Mouse (Mus musculus) liver, embryonic 15.5 days (tissue): ENCODE results near the gene Srp9. TPM values are rescaled to one million over a fixed set of nuclear protein-coding genes. Genes with fewer than 3 reads are reported as not detected.

Experiments used
- ATAC-seq: fragments of 200-750 bp; cut with Nextera tagmentation; 2 replicates; pipeline ENCODE4 v1.8.0; 2017; ENCODE audit warnings: moderate number of reproducible peaks, mild to moderate bottlenecking, moderate library complexity; ENCODE audit not compliant: insufficient read depth
- H3K27ac ChIP-seq: fragments of 300-500 bp; sonication (generic); replicated peaks from 2 replicates; pipeline ENCODE4 v1.5.1; 2015; ENCODE audit warnings: mild to moderate bottlenecking, inconsistent platforms
- H3K27me3 ChIP-seq: fragments of 300-500 bp; sonication (generic); 2 replicates; pipeline ENCODE4 v1.6.1; 2015; ENCODE audit warnings: mild to moderate bottlenecking, inconsistent platforms
- H3K36me3 ChIP-seq: fragments of 300-500 bp; sonication (generic); replicated peaks from 2 replicates; pipeline ENCODE4 v1.6.1; 2015; ENCODE audit warnings: moderate library complexity, mild to moderate bottlenecking, inconsistent platforms
- H3K4me1 ChIP-seq: fragments of 300-500 bp; sonication (generic); replicated peaks from 2 replicates; pipeline ENCODE4 v1.6.1; 2015; ENCODE audit warnings: inconsistent platforms
- H3K4me2 ChIP-seq: fragments of 300-500 bp; sonication (generic); 2 replicates; pipeline ENCODE4 v1.6.1; 2015; ENCODE audit warnings: moderate library complexity, mild to moderate bottlenecking, inconsistent platforms
- H3K4me3 ChIP-seq: fragments of 300-500 bp; sonication (generic); replicated peaks from 2 replicates; pipeline ENCODE4 v1.5.1; 2015; ENCODE audit warnings: mild to moderate bottlenecking, inconsistent platforms
- H3K9ac ChIP-seq: fragments of 300-500 bp; sonication (generic); 2 replicates; pipeline ENCODE4 v1.6.1; 2015; ENCODE audit warnings: moderate library complexity, mild to moderate bottlenecking, inconsistent platforms
- H3K9me3 ChIP-seq: fragments of 300-500 bp; sonication (generic); replicated peaks from 2 replicates; pipeline ENCODE4 v1.6.1; 2016; ENCODE audit warnings: inconsistent platforms
- WGBS: fragments of 180-500 bp; shearing (Covaris S2); methylation state at CpG from one replicate; pipeline ENCODE4 v1.1.7; 2015; ENCODE audit warnings: mixed read lengths; ENCODE audit not compliant: insufficient replicate concordance; 5-methylcytosine and 5-hydroxymethylcytosine counted together
- polyA plus RNA-seq: library from polyadenylated mRNA; unstranded; fragments of >200 nt; fragmentation: Nextera tagmentation; extraction: Ambion mirVana; gene quantifications from 2 replicates; pipeline ENCODE4 v1.2.1, GENCODE M21; 2015

Gene Srp9
- 60.3 and 75.7 TPM in 2 replicates for polyA plus RNA-seq

GRCm38 (mm10) chr1:182124506-182124905 is at the start of gene Srp9:
Gene Srp9 (plus strand): TSS chr1:182124737.
- peaks cover 15% of the 10 kb centered on the region for H3K36me3 ChIP-seq
- H3K9me3 ChIP-seq, result no peaks in the 10 kb centered on the region
- H3K4me2 ChIP-seq, result peak within 1 kb of the TSS; percentile 75
- H3K9ac ChIP-seq, result peak within 1 kb of the TSS; percentile 85
- H3K4me3 ChIP-seq, result peak within 1 kb of the TSS; percentile 96
- peak; percentile 99 for ATAC-seq
- WGBS, result under 1% methylated on average over 37 of the region's 37 CpGs
- peaks cover 21% of the 10 kb centered on the region for H3K4me1 ChIP-seq
- H3K27ac ChIP-seq, result peak within 1 kb of the TSS; percentile 85
- H3K27me3 ChIP-seq, result no peaks in the 10 kb centered on the region

GRCm38 (mm10) chr1:182081744-182082419 is 42.7 kb upstream of the Srp9 start:
- no peak overlapping the region for H3K27ac ChIP-seq
- WGBS, result 11% methylated on average over 16 of the region's 16 CpGs
- no peak for ATAC-seq
- H3K4me2 ChIP-seq, result peak overlapping the region; percentile 3; the same call in 1 of the 2 replicates
- peaks cover 11% of the 10 kb centered on the region for H3K4me1 ChIP-seq
- H3K4me3 ChIP-seq, result no peak overlapping the region
- no peak overlapping the region for H3K9ac ChIP-seq
- no peaks in the 10 kb centered on the region for H3K36me3 ChIP-seq
- H3K9me3 ChIP-seq, result no peaks in the 10 kb centered on the region
- H3K27me3 ChIP-seq, result no peaks in the 10 kb centered on the region

GRCm38 (mm10) chr1:182083459-182083858 is 41.1 kb upstream of the Srp9 start:
- ATAC-seq, result no peak
- no peaks in the 10 kb centered on the region for H3K27me3 ChIP-seq
- no peaks in the 10 kb centered on the region for H3K9me3 ChIP-seq
- no peak overlapping the region for H3K9ac ChIP-seq
- H3K36me3 ChIP-seq, result no peaks in the 10 kb centered on the region
- WGBS, result 60% methylated on average over 4 of the region's 4 CpGs
- no peak overlapping the region for H3K4me2 ChIP-seq
- no peak overlapping the region for H3K4me3 ChIP-seq
- H3K4me1 ChIP-seq, result peaks cover 11% of the 10 kb centered on the region
- no peak overlapping the region for H3K27ac ChIP-seq

DNA sequence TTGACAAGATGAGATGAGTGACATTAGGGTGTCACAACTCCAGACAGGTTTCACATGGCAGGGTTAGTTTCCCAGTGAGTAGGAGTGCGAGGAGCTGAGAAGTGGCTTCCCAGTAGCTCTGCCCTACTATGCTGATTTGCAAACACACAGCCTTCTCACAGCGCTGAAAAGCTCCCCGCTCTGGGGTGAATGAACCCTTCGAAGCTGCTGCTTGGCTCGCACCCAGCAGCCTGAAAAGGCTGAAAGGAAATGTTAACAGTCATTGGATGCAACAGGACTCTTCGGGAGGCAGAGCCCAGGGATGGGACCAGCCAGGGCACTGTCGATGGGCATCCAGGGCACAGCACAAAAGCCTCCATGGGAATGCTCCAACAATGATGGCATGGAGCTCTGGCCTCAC is 37.8 kb upstream of the Srp9 start:
- H3K9ac ChIP-seq, result no peak overlapping the region

DNA sequence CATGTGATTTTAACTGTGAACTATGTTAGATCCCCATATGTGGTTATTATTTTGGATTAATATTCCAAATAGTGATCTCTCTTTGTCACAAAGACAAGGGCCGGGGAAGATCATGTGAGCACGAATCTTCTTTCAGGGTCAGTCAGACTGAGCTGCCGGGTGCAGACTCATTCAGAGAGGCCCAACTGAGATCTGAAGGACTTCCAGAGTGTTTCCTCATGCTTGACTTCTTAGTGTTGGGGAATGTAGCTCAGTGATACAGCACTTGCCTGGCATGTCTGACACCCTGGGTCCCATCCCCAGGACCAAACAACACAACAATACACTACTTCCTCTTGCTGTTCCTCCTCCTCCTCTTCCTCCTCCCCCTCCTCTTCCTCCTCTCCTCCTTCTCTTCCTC is 37.2 kb upstream of the Srp9 start:
- Histone ChIP-seq H3K27me3 (no peaks in the 10 kb centered on the region), H3K4me1 (peaks cover 6% of the 10 kb centered on the region), H3K36me3 (no peaks in the 10 kb centered on the region), H3K4me3 (no peak overlapping the region), H3K9me3 (no peaks in the 10 kb centered on the region), H3K27ac (no peak overlapping the region), H3K4me2 (no peak overlapping the region), H3K9ac (no peak overlapping the region)
- no peak for ATAC-seq
- 63% methylated on average over 3 of the region's 3 CpGs for WGBS

More for the DNA sequence above, 37.8 kb upstream of the Srp9 start:
- no peak overlapping the region for H3K4me2 ChIP-seq
- peaks cover 12% of the 10 kb centered on the region for H3K4me1 ChIP-seq
- H3K9me3 ChIP-seq, result no peaks in the 10 kb centered on the region
- H3K27ac ChIP-seq, result no peak overlapping the region
- H3K4me3 ChIP-seq, result no peak overlapping the region
- 49% methylated on average over 7 of the region's 7 CpGs for WGBS
- no peak for ATAC-seq
- H3K36me3 ChIP-seq, result no peaks in the 10 kb centered on the region
- H3K27me3 ChIP-seq, result no peaks in the 10 kb centered on the region

- H3K4me2 ChIP-seq, result no peak overlapping the region
- H3K36me3 ChIP-seq, result no peaks in the 10 kb centered on the region
- H3K27me3 ChIP-seq, result no peaks in the 10 kb centered on the region
- H3K9me3 ChIP-seq, result no peaks in the 10 kb centered on the region
- peaks cover 4% of the 10 kb centered on the region; the same call in 1 of the 2 replicates for H3K4me1 ChIP-seq
- no peak overlapping the region for H3K4me3 ChIP-seq
- H3K27ac ChIP-seq, result no peak overlapping the region
- WGBS, result 60% methylated on average over 14 of the region's 14 CpGs
- H3K9ac ChIP-seq, result no peak overlapping the region
- ATAC-seq, result no peak
Measured at GRCm38 (mm10) chr1:182087753-182088633, 36.5 kb upstream of the Srp9 start.

GRCm38 (mm10) chr1:182088844-182089418 is 35.6 kb upstream of the Srp9 start:
- Histone ChIP-seq H3K36me3 (no peaks in the 10 kb centered on the region), H3K4me1 (peaks cover 4% of the 10 kb centered on the region; the same call in 1 of the 2 replicates), H3K4me2 (no peak overlapping the region), H3K9ac (no peak overlapping the region), H3K4me3 (no peak overlapping the region), H3K27me3 (no peaks in the 10 kb centered on the region), H3K27ac (no peak overlapping the region), H3K9me3 (no peaks in the 10 kb centered on the region)
- 63% methylated on average over 14 of the region's 14 CpGs for WGBS
- ATAC-seq, result no peak

DNA sequence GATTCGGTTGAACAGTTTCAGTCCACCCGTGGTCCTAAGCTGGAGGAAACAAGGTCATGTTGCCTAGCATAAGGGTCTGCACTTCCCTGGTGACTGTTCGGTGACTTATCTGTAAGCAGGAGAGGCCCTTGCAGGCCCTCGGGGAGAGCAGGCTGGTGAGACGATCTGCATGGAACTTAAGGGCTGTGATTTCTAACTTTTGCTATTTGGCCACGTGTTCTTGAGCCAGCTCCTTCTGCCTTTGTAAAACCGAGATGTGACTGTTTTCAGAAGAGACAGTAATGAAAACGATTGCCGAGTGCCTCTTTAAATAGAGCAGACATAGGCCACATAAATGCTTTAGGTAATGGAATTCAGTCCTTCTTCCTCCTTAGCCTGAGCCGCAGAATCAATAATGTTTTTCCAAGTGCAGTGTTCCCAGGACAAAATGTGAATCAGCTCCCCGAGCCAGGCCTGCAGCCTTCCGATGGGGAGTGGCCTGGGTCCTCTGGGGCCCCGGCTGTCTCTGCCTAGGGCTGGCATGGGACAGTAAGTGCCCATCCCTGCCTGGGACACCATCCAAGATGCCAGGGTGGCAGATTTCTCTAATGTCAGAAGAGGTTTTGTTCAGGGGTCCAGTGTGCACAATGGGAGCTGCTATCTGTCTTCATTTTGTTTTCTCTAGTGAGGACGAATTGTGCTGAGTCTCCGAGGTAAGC is 34.8 kb upstream of the Srp9 start:
- Histone ChIP-seq H3K27me3 (no peaks in the 10 kb centered on the region), H3K36me3 (no peaks in the 10 kb centered on the region), H3K4me1 (peaks cover 4% of the 10 kb centered on the region; the same call in 1 of the 2 replicates), H3K27ac (no peak overlapping the region), H3K4me3 (no peak overlapping the region), H3K4me2 (no peak overlapping the region), H3K9me3 (no peaks in the 10 kb centered on the region), H3K9ac (no peak overlapping the region)
- ATAC-seq, result no peak
- WGBS, result 50% methylated on average over 15 of the region's 15 CpGs

DNA sequence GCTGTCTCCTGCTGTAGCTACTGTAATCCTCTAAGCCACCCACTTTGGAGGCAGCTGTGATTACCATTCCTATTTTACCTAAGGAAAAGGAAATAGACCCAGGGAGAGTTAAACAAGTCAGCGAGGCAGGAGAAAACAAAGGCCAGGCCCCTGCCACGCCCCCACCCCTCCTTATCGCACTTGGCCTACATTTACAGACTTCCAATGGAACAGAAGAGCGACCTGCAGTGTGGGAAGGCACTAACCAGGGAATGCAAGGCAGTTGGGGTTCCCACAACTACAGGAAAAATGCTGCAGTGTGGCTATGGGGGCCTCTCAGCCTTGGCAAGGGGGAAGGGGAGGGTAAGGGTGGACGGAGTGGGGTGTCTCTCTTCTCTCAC is 34.2 kb upstream of the Srp9 start:
- Histone ChIP-seq H3K27ac (no peak overlapping the region), H3K36me3 (no peaks in the 10 kb centered on the region), H3K9ac (no peak overlapping the region), H3K4me3 (no peak overlapping the region), H3K9me3 (no peaks in the 10 kb centered on the region), H3K4me1 (peaks cover 7% of the 10 kb centered on the region; the same call in 1 of the 2 replicates), H3K27me3 (no peaks in the 10 kb centered on the region), H3K4me2 (no peak overlapping the region)
- ATAC-seq, result no peak
- 38% methylated on average over 5 of the region's 5 CpGs for WGBS

- peaks cover 7% of the 10 kb centered on the region; the same call in 1 of the 2 replicates for H3K4me1 ChIP-seq
- H3K4me2 ChIP-seq, result no peak overlapping the region
- no peak overlapping the region for H3K27ac ChIP-seq
- no peaks in the 10 kb centered on the region for H3K36me3 ChIP-seq
- H3K9ac ChIP-seq, result no peak overlapping the region
- H3K9me3 ChIP-seq, result no peaks in the 10 kb centered on the region
- WGBS, result 33% methylated on average over 7 of the region's 7 CpGs
- no peak overlapping the region for H3K4me3 ChIP-seq
- ATAC-seq, result no peak
- no peaks in the 10 kb centered on the region for H3K27me3 ChIP-seq
Measured at GRCm38 (mm10) chr1:182091261-182091660, 33.3 kb upstream of the Srp9 start.
